Mouse (Mus musculus) bone marrow, adult 2 months (tissue): ENCODE data around the gene Lgi4.

Source experiments
- CTCF ChIP-seq: fragments of 200-500 bp; IDR thresholded peaks from 2 replicates; pipeline ENCODE4 v1.5.1; 2011; ENCODE audit warnings: low read length, control low read depth; ENCODE audit not compliant: control insufficient read depth, insufficient read depth
- POLR2A ChIP-seq: fragments of 200-500 bp; IDR thresholded peaks from 2 replicates; pipeline ENCODE4 v1.6.1; 2011; ENCODE audit warnings: low read depth, mild to moderate bottlenecking, control low read depth, low read length, borderline replicate concordance; ENCODE audit not compliant: control insufficient read depth

GRCm38 (mm10) chr7:31077470-31077869 lies 18.3 kb downstream of the Lgi4 start:
- TF ChIP-seq CTCF, result no peak
- no peak for TF ChIP-seq POLR2A
